Mouse (Mus musculus) left cerebral cortex, postnatal 36 days (tissue): ENCODE data around the gene Ube2r2. TPM values are rescaled to one million over a fixed set of nuclear protein-coding genes. Genes with fewer than 3 reads are reported as not detected.

ENCODE experiments used
- total RNA-seq, 2 experiments: library from RNA; stranded (reverse); gene quantifications; 2 replicates each; pipeline ENCODE4 v1.2.3; 2021

Gene Ube2r2
- total RNA-seq, 2 experiments from 2014 or later: 78.0 to 80.2 TPM

Other genes with a start within 250 kb of the Ube2r2 start
- not detected for gene Spink4, start 215.7 kb upstream of the Ube2r2 start, total RNA-seq
- 100 to 1,000 TPM; 170 to 211 TPM for gene Bag1, start 187.4 kb upstream of the Ube2r2 start, total RNA-seq
- 10 to 100 TPM; 81.2 to 81.6 TPM for gene Chmp5, start 187.3 kb upstream of the Ube2r2 start, total RNA-seq
- 10 to 100 TPM; 67.3 to 78.5 TPM for gene Nfx1, start 164.8 kb upstream of the Ube2r2 start, total RNA-seq
- gene Aqp7, start 87.6 kb upstream of the Ube2r2 start, total RNA-seq: not detected
- gene Aqp3, start 37.6 kb upstream of the Ube2r2 start, total RNA-seq: not detected
- 10 to 100 TPM; 84.6 to 88.9 TPM for gene Nol6, start 11.3 kb upstream of the Ube2r2 start, total RNA-seq
- gene Ubap2, start 139.4 kb downstream of the Ube2r2 start, total RNA-seq: 10 to 100 TPM; 36.9 to 43.3 TPM
- gene Dcaf12, start 179.1 kb downstream of the Ube2r2 start, total RNA-seq: 10 to 100 TPM; 41.9 to 43.5 TPM
- 10 to 100 TPM; 50.0 to 53.9 TPM for gene Ubap1, start 213.3 kb downstream of the Ube2r2 start, total RNA-seq